Mouse (Mus musculus) ZHBTc4 (cell line): ENCODE results near the gene Ccdc77.
"Not testable (repeated sequence)": the region's sequence is repeated elsewhere in the genome, so short reads cannot be mapped to it uniquely, and the experiment has no call there.

Experiments
- DNase-seq: peaks from one replicate; pipeline ENCODE4 v3.0.0-alpha.2; 2011; ENCODE audit warnings: low read depth, low spot score

Gene Ccdc77

DNA sequence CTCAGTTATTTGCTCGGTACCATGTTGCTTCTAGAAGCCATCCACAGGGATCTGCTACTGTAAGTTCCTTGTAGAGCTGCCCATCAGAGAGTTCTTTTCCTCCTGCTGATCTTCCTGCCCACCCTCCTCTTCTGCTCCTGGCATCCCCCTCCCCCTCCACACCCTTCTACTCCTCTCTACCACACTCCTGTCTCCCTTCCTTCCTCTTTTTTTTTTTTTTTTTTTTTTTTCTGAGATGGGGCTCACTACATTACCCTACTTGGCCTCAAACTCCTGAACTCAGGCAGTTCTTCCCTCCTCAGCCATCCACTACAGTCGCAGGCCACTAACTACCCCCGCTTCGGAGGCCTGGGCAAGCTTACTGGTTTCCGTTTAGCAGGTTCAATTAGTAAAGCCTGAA, 51.7 kb downstream of the Ccdc77 start:
- DNase-seq: no peak

DNA sequence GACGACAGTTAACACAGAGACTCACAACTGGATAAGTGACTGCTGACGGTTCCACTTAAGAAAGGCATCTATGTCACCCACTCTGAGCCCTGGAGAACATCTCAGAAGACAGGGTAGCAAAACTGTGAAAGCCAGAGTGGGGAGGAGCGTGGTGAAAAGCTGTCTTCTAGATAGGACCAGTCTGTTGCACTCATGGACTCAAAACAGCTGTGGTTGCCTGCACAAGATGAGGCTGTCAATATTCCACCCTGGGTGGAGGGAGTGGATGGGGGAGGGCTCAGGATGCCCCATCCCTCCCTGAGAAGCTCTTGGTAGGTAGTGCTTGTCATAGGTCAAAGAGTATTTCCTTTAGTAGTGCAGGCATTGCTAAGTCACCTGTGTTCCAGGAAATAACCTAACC, 54.4 kb downstream of the Ccdc77 start:
- no peak for DNase-seq

DNA sequence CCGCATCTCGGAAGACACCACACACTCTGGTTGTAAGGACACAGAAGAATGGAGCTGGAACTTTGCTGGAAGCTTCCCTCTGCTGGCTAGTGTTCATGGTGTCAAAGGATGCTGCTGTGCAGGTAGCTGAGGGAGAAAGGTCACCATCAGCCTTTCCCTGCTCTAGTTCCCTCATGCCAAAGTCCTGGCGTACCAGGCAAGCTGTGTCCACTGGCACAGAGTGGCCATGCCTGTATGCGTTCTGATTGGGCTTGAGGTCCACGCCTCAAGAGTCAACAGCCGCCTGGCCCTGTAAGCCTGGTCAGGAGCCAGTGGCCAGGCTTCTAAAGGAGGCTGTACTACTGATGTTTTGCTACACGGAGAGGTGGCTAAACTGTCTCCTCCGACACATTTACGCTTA, 54.8 kb downstream of the Ccdc77 start:
- no peak for DNase-seq

DNA sequence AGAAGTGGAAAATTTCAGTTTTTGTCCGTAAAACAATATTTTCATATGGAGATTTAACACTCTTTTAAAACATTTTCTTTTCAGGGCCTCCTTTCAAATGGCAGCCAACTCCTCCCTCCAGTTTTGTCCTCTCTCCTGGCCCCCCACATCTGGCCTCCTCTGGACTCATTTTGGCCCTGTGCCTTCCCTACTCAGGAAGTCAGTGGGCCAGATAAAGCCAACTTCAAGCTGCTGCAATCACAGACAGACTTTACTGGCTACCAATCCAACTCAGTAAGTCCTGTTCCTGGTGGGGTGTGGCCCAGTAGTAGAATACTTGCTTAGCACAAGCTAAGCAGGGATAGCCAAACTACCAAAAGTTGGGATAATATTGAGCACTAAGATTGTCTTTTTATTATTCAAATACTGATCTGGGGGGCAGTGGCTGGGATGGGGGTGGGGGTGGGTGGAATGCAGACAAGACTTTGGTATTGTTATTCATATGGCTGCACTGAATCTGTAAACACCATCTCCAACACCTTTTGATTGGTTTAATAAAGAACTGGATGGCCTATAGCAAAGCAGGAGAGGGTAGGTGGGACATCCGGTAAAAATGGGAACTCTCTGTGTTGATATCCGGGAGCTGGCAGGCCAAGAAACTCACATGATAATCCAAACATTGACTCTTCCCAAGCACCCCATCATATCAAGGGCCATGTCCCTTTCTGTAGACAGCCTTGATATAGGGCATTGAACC, 57.1 kb downstream of the Ccdc77 start:
- DNase-seq: peak; percentile 77

DNA sequence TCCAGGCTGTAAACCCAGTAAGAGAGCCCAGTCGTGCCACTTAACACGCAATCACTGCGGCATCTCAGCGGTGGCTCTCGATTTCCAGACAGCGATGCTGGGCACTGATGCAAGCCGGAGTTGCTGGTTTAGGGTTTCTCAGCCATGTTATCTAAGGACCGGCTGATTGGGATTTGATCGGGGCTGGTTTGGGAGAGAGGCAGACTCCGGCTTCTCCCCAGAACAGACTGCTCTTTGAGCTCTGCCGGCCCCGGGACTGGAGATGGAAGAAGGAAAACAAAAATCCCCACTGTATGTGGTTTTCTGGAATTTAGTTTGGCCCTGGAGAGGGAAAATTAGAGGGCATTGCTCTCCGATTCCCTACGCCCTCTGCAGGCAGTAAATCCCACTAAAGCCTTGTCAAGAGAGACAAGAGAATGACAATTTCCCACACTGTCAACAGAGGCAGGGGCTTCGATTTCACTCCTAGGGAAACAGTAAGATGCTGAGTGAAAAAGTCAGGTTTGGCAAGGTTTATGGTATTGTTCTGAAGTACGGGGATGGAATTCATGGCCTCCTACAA, 61.3 kb downstream of the Ccdc77 start:
- DNase-seq: peak; percentile 48

DNA sequence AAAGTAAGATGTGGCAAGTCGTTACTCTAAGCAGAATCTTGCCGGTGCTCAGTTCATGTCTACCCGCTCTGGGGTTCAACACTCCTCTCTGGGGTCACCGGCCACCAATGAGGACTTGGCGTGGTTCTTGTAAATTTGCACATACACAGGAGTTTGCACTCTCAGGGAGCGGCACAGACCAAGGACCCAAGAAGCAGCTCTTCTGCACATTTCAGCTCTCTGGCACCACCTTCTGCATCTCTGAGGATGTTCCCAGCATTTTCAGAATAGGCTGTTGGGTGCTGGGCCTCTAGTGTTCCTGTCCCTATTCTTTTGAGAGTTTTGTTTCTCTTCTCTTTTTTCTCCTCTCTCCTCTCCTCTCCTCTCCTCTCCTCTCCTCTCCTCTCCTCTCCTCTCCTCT, 63.0 kb downstream of the Ccdc77 start:
- DNase-seq: peak; percentile 86

DNA sequence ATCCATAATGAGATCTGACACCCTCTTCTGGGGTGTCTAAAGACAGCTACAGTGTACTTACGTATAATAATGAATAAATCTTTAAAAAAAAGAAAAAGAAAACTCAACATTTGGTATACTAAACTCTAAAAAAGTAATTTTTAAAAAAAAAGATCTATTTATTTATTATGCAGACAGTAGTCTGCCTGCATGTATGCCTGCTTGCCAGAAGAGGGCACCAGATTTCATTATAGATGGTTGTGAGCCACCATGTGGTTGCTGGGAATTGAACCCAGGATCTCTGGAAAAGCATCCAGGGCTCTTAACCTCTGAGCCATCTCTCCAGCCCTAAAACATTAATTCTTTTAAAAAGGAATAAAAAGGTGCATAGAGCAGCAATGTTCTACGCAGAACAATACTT, 67.6 kb downstream of the Ccdc77 start:
- DNase-seq: not testable (repeated sequence)

DNA sequence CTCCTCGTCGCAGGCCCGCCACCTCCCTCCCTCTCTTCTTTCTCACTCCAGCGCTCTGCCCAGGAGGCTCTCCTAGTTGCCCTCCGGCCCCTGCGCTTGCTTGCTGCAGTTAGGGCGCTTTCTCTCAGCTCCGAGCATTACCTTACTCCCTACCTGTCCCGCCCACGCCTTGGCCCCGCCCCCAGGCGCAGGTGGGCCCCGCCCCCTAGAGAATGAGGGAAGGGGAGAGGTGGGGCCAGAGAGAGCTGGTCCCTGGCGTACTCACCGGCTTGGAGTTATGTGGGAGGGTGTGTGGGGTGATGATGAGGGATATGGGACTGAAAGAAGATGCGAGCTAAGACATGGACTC, 69.4 kb downstream of the Ccdc77 start:
- DNase-seq: peak; percentile 91

DNA sequence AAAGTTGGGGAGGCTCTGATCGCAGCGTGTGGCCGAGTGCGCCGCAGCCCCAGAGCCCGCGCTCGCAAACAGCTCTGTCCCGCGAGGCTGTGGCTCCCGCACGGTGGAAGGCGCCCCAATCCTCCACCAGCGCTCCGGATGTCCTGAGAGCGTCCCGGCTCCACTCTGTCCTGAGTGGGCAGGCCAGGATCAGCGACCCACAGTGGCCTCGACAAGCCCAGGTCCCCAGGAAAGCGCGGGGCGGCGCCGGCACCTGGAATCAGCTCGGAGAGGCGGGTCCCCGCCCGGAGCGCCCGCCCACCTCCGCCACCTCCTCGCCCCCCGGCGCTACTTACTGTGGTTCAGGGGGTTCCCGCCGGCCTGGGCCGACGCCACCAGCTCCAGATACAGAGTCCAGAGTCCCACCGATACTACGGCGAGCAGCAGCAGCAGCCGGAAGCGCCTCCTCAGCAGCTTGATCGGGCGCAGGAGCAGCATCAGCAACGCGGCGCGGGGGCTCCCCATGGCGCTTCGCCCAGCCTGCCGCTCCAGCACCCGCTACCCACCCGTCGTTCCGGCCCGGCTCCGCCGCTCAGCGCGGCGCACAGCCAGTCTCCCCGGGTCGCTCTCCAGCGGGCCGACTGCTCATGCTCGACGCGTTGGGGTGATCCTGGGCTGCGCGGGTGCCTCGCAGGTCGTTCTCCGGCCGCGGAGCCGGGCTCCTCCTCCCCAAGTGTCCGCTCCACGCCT, 70.0 kb downstream of the Ccdc77 start, which contains the start of the genes D330020A13Rik and B4galnt3:
TSS of gene D330020A13Rik (plus strand) at position 309 of the 729 bp plus-strand sequence.
TSS of gene B4galnt3 (minus strand) at position 504 of the 729 bp plus-strand sequence.
- no peak for DNase-seq

DNA sequence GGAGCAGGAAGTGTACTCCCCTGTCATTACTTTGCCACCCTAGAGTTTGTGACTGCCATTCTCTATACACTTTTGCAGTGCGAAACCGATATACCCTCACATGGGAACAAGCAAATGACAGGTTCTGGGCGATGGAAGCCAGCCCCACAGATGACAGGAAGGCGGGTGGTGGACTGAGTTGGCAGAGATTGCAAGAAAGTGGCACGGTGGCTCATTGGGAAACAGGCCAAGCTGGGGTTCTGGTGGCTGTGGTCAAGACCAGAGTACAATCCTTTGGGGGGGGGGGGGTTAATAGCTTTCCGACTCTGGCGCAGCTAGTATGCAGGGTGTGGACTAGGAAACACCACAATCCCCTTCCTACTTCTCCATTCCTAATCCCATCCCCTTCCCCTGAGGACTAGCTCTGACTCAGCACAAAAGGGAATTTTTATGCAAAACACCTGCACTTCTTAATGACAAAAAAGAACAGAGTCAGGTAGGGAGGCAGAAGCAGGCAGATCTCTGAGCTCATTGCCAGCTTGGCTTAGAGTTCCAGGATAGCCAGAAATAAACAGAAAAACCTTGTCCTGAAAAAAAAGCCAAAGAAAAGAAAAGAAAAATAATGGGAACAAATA, 72.7 kb downstream of the Ccdc77 start:
- peak; percentile 64 for DNase-seq

DNA sequence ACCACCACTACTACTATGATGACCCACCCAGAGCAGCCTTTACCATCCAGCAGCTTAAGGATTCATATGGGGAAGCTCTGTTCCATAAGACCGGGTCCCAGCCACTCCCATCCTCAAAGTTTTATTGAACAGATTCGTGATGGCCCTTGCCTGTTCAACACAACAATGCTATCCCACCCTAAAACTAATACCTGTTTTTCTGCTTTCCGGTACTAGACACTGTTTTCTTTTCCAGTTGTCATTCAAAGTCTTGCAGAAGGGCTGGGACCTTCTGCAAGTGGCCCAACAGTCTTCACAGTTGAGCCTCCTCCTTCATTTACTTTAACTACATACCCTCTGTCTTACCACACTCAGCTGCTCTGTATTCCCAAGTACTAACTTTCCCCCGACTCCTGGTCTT, 74.7 kb downstream of the Ccdc77 start:
- peak; percentile 43 for DNase-seq

DNA sequence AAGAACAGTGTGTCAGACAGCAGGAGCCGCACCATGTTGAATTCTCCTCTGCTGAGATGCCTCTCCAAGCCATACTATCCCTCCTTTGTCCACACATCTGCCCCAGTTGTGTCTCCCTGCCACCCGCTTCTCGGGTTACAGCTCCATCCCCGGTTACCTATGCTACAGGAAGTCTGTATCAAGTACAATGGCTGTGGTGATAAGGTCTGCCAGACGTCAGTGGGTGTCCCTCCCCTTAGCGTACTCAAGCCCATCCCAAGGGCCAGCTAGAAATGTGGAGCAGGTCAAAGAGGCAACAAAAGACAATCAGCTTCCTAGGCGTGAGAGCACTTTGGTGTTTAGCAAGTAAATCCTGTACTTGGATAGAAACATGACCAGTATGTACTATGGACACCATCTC, 75.6 kb downstream of the Ccdc77 start:
- peak; percentile 48 for DNase-seq

DNA sequence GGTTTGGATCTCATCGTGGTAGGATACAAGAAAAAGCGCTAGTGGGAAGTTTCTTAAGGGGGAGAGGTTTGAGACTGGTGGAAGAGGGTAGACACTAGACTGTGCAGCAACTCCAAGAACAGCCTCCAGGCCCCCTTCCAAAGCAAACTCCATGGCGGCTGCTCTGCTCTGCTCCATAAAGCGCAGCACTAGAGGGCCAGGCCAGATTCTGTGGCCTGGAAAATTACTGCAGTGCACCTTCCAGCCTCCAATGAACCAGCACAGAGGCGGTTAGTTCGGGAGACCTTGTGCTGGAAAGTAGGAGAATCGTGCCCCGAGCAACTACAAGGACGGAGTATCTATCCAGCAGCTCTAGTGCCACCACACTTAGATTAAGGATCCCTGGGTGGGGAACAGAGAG, 76.9 kb downstream of the Ccdc77 start:
- no peak for DNase-seq

DNA sequence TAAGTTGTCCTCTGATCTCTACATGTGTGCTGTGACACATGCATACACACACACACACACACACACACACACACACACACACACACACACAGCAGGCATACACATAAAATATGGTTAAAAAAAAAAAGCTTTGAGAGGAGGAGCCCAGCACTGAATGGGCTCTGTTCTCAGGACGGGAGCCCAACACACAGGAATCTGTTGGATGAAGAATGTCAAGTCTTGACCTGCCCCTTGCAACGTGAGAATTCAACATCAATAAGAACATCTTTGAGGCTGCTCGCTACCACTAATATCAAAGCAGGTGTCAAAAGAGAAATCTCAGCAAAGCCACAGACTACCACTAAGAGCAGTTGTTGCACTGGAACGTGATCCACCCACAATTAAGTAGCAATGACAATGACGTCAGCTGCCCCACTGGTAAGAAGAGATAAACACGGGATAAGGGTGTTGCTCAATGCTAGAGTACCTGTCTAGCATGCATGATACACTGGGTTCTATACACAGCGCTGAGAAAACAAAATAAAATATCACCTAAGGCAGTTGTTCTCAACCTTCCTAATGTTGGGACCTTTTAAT, 87.2 kb downstream of the Ccdc77 start:
- DNase-seq: no peak

DNA sequence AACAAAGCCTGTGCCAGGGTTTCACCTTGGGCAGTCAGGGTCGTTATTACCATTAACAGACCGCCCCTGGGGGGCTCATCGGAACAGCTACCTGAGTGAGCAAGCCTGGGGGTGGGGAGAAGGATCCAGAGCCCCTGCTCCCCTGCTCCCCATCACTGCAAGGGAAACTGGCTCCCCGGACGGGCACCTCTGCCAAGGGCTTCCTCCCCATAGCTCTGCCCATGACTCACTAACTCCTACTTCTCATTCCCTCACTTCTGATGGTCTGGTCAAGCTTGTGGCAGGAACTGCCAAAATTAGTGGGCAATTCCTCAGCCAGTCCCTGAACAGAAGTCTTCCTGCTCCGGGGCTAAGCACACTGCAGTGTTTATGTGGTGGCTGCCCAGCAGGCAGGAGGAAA, 88.9 kb downstream of the Ccdc77 start:
- DNase-seq: no peak

DNA sequence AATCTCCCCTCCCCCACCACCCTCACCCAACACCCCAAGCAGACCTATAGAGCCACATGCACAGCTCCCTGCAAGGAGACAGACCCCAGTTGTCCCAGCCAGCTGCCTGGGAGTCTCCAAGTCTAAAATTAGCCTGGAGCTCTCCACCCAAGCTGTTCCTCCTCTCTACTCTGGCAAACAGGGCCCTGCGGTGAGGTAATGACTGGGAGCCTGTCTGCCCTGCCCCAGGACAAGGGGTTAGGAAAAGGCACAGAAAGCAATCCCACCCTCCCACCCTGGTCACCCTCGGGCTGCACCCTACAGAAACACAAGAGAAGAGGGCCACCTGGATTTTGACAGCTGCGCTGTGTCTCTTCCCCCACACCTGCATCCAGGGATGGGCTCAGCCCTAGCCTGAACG, 89.3 kb downstream of the Ccdc77 start:
- peak; percentile 78 for DNase-seq
